Mouse (Mus musculus) layer of hippocampus, postnatal 14 days (tissue): ENCODE data around the gene Grk3. TPM values are rescaled to one million over a fixed set of nuclear protein-coding genes. Genes with fewer than 3 reads are reported as not detected.

Source experiments
- DNase-seq, 2 experiments: peaks; one replicate each; pipeline ENCODE4 v3.0.0; 2021 to 2022; ENCODE audit warnings: low spot score in 2 of 2, mixed read lengths in 1 of 2
- total RNA-seq, 2 experiments: library from RNA; stranded (reverse); gene quantifications; 2 replicates each; pipeline ENCODE4 v1.2.3; 2021

The Grk3 gene
- total RNA-seq, 2 experiments from 2014 or later, result 57.3 to 76.8 TPM

- no peak for DNase-seq
Measured at GRCm38 (mm10) chr5:112942244-112942643, 73.3 kb downstream of the Grk3 start.

DNA sequence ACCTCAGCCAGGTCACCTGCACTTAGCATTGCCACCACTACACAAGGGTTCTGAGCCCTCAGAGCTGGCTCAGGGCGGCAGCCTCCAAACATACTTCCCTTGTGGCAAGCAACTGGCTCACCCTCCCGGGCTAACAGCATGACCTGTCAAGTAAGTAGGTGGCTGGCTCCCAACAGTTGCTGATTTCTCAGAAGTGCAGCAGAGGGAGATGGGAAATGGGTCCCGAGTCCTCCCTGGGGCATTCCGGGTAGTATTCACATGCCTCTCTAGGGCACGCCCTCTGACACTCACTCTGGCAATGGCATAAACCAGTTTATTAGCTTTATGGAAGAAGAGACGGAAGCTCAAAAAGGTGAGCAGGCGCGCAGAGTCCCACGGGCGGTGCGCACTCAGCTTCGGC, 74.6 kb downstream of the Grk3 start:
- no peak for DNase-seq

DNA sequence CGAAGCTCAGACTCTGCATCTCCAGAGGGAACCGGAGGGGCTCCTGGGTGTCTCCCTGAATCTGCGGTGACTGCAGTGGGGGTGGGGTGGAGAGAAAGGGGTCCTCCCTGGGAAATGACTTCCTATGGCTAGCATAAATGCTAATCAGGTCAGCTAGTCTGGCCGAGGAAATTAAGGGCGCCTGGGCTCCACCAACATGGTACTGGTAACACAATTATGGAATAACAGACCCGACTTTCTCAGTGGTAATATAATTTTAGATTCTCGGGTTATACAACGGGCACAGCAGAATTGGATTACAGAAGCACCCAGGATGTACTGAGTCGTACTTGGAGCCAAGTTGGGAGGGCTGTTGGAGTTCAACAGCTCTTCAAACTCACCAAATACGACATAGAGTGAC, 79.0 kb downstream of the Grk3 start:
- no peak for DNase-seq

DNA sequence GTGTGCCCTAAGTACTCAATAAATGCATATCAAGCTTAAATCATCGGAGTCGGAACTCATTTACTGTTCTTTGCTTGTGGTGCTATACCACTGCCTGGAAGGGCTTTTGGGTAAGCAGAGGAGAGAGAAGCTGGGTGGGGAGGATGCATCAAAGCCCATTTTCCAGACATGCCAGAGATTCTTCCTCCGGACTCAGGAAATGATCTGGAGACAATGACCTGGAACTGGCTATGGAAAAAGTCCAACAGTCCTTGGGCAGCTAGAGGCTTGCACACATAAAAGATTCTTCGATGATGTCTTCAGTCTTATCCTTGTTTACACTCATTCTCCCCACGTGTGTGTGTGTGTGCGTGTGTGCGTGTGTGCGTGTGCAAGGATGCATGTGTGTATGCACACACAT, 80.2 kb downstream of the Grk3 start:
- no peak for DNase-seq

- peak; percentile 51 to 79 for DNase-seq
Measured at GRCm38 (mm10) chr5:112932878-112933567, 82.6 kb downstream of the Grk3 start.

- peak in 1 of 2 experiments; percentile 40 for DNase-seq
Measured at GRCm38 (mm10) chr5:112931901-112932300, 83.7 kb downstream of the Grk3 start.

DNA sequence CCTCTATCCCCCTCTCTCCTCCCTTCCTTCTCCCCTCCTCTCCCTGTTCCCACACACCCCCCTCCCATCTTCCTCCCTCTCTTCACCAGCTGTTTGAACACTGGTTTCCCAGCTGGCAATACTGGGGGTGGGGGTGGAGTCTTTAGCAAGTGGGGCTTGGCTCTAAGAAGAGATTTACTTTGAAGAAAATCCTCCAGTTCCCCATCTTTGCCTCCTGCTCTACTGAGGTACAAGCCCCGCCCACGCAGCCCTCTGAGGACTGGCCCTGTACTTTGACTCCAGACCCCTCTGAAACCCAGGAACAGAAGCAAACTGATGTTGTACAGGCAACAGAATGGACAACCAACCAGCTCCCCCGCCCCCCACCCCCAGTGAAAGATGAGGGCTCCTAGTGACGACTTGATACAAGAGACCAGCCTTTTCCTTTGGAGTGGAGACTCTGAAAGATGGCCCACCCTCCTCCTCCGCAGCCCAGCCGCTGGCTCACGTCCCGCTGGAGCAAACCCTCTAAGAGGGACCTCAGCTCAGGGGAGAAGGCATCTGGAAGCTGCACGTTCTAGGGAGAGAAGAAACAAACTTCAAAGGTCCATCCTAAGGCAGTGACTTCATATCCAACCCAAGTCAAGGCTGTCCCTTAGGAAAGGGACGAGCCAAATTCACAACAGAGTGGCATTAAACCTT, 87.2 kb downstream of the Grk3 start:
- no peak for DNase-seq

DNA sequence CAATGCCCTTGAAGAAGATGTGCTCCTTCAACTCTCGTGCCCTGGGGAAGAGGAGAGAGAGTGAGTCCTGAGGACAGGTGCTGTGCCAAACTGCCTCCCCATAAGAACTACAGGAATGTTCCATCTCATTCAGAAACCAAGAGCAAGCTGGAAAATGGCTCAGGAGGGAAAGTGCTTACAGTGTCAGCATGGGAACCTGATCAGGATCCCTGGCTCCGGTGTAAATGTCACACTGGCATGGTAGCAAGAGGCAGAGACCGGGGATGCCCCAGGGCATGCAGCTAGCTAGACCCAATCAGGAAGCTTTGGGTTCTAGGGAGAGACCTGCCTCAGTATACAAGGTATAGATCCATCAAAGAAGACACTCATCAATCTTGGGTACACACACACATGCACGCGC, 90.2 kb downstream of the Grk3 start:
- no peak for DNase-seq

GRCm38 (mm10) chr5:112924806-112925205, 90.8 kb downstream of the Grk3 start:
- DNase-seq, result no peak

GRCm38 (mm10) chr5:112923841-112924240, 91.8 kb downstream of the Grk3 start:
- no peak for DNase-seq

GRCm38 (mm10) chr5:112921914-112922313, 93.7 kb downstream of the Grk3 start:
- DNase-seq, result no peak

DNA sequence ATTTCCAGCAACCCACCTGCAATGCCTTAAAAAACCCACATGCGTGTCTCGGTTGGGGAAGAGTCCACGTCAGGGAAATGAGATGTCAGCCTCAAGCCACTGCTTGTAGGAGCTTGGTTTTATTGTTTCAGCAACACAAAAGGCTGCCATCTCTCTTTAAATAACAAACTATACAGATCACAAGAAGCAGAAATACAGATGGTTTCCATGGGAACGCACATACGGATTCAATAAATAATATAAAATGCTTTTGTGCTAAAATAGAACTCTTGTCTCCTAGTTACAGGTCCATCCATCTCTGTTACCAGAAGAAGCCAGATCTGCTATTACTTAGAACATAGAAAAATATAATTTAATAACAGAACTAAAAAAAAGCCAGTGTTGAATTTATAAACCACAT, 105.2 kb downstream of the Grk3 start:
- no peak for DNase-seq

GRCm38 (mm10) chr5:112908169-112908614, 107.4 kb downstream of the Grk3 start:
- DNase-seq, result no peak

DNA sequence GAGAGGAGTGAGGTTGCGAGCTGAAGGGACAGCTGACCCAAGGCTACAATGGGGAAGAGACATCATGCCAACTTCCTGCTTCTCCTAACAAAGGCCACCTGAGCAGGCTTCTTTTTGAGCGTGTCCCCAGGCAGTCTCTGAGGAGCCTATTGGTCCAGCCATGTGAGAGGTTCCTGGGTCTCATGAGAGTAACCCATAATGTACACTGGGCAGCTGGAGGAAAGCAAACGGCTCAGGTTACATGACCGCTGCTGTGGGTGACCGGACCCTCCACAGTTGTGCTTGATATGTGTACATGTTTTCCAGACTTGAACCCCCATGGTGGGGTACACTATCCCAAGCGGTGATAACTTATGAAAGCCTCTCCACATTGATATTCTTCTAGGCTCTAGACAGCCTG, 108.1 kb downstream of the Grk3 start:
- no peak for DNase-seq

GRCm38 (mm10) chr5:112895674-112896654, 119.6 kb downstream of the Grk3 start, which contains the start of gene Myo18b:
Gene Myo18b (minus strand): TSS chr5:112896362.
- DNase-seq, result no peak

GRCm38 (mm10) chr5:112893462-112894060, 122.0 kb downstream of the Grk3 start:
- DNase-seq, result no peak

DNA sequence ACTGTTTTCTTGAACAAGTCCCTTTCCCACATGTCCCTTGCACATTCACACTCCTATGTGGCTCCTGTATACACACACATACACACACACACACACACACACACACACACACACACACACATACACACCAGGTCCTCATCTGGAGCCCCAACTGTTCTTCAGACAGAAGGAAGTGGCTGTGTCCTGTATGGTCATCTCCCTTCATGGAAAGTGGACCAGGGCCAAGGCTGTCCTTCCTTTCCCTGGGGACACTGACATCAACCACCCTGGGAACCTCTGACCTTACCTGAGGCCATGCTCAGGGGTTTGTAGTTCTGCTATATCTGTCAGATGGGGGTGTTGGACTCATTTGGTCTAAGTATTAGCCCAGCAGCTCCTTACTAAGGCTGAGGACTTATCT, 123.2 kb downstream of the Grk3 start:
- no peak for DNase-seq

GRCm38 (mm10) chr5:112888651-112889050, 126.9 kb downstream of the Grk3 start:
- DNase-seq, result no peak

GRCm38 (mm10) chr5:112886687-112887491, 128.7 kb downstream of the Grk3 start:
- DNase-seq, result peak; percentile 48 to 68
